Mouse (Mus musculus) heart, adult 2 months (tissue): ENCODE measurements around the gene Kif27.

Experiments
- CTCF ChIP-seq: fragments of 200-600 bp; IDR thresholded peaks from 2 replicates; pipeline ENCODE4 v1.8.1; 2022; ENCODE audit warnings: antibody characterized with exemption, mild to moderate bottlenecking, moderate library complexity
- EP300 ChIP-seq: fragments of 200-500 bp; IDR thresholded peaks from 2 replicates; pipeline ENCODE4 v1.6.1; 2011; ENCODE audit warnings: low read depth, low read length, control low read depth; ENCODE audit not compliant: insufficient read depth

DNA sequence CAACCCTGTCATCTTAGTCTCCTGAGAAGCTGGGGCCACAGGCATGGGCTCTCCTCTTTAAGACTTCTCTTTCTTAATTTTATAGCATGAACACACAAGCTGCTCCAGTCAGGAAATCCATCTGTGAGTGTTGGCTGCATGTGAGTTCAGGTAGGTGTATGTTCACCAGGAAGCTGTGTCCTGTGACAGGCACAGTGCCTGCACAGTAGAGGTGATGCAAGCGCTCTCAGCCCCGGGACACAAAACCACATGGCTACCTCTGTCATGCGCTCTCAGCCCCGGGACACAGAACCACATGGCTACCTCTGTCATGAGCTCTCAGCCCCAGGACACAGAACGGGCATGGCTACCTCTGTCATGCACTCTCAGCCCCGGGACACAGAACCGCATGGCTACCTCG, 95.4 kb downstream of the Kif27 start:
- TF ChIP-seq EP300 (no peak), CTCF (no peak)
